Mouse (Mus musculus): ENCODE measurements around the gene Hoxd9.
A peak's percentile ranks its signal among the peaks of the same experiment; 100 is the strongest.

GRCm38 (mm10) chr2:74663291-74663925 is 34.1 kb upstream of the Hoxd9 start:
- TF ChIP-seq POLR2A (IDR thresholded peaks at IDR 0.05; ENCODE audit: control insufficient read depth in 1 of 2, insufficient read depth in 1 of 2, low read depth in 1 of 2, low read length in 2 of 2, poor library complexity in 1 of 2) (no peak), CTCF (IDR thresholded peaks at IDR 0.05 in 2 of 3, conservative IDR thresholded peaks at IDR 0.05 in 1 of 3; ENCODE audit: control insufficient read depth in 1 of 3, insufficient read depth in 1 of 3, low read depth in 2 of 3, low read length in 3 of 3, poor library complexity in 1 of 3, severe bottlenecking in 1 of 3) (peak; percentile 80 to 91 (median 89)), USF2 (IDR thresholded peaks at IDR 0.05; ENCODE audit: borderline replicate concordance in 1 of 2, insufficient read depth in 1 of 2, low read depth in 1 of 2, low read length in 2 of 2) (no peak), BHLHE40 (IDR thresholded peaks at IDR 0.05; ENCODE audit: borderline replicate concordance, low read depth, low read length) (no peak), TAL1 (IDR thresholded peaks at IDR 0.05; ENCODE audit: low read length) (no peak), MAFK (IDR thresholded peaks at IDR 0.05; ENCODE audit: borderline replicate concordance, low read depth, low read length) (no peak), EP300 (IDR thresholded peaks at IDR 0.05; ENCODE audit: low read depth in 1 of 2, low read length in 2 of 2) (no peak), POLR2AphosphoS2 (IDR thresholded peaks at IDR 0.05; ENCODE audit: low read length) (no peak), MAZ (IDR thresholded peaks at IDR 0.05; ENCODE audit: low read depth, low read length) (no peak), GATA1 (IDR thresholded peaks at IDR 0.05; ENCODE audit: low read depth, low read length) (peak; percentile 57), NELFE (IDR thresholded peaks at IDR 0.05; ENCODE audit: low read depth, low read length) (no peak), GABPA (IDR thresholded peaks at IDR 0.05; ENCODE audit: low read depth, low read length) (no peak), TBP (IDR thresholded peaks at IDR 0.05; ENCODE audit: low read depth, low read length) (no peak)
